Mouse (Mus musculus) spleen, adult 2 months (tissue): ENCODE measurements at regions not wholly inside any gene's neighbourhood (a gene's known extent, or its start where the extent isn't known, plus 50 kb on each side); places are given as distances from the start of the nearest gene placed in this dataset.

Experiments used
- CTCF ChIP-seq: fragments of 200-500 bp; IDR thresholded peaks from 2 replicates; pipeline ENCODE4 v1.5.1; 2011; ENCODE audit warnings: mild to moderate bottlenecking, inconsistent platforms; ENCODE audit not compliant: insufficient read depth, insufficient read length, insufficient replicate concordance; ENCODE audit errors: extremely low read depth
- POLR2A ChIP-seq: fragments of 200-500 bp; IDR thresholded peaks from 2 replicates; pipeline ENCODE4 v1.6.1; 2011; ENCODE audit warnings: low read depth, low read length, inconsistent platforms

DNA sequence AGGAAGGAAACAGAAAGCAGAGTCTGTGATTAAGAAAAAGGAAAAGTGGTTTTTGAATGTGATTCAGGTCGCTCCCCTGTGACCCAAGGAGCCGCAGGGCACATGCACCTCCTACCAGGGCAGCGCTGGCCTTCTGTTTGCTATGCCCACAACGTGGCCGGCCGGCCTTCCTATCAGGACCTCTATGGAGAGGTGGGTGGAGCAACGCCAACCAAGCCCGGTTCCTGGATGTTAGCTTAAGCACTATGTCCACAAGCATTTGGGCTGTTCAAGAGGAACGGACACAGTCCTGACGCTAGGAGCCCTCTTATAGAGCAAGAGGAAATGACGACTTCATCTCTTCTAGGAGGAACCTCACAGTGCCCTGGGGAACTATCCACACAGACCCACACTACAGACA is 319.5 kb downstream of the Sox9 start:
- no peak for TF ChIP-seq POLR2A
- TF ChIP-seq CTCF, result no peak
